Mouse (Mus musculus): ENCODE data around the gene Fam178b. TPM values are rescaled to one million over a fixed set of nuclear protein-coding genes. Genes with fewer than 3 reads are reported as not detected.
A peak's percentile ranks its signal among the peaks of the same experiment; 100 is the strongest.

The Fam178b gene
- total RNA-seq, 2 experiments from 2014 or later, result not detected

- Histone ChIP-seq H3K4me3 (no peak overlapping the region), H3K27ac (no peak overlapping the region)
- no peak for TF ChIP-seq CTCF (conservative IDR thresholded peaks at IDR 0.05)
- no peak for DNase-seq (ENCODE audit: low spot score in 2 of 2)
Measured at GRCm38 (mm10) chr1:36523332-36524013, 159.5 kb downstream of the Fam178b start.

DNA sequence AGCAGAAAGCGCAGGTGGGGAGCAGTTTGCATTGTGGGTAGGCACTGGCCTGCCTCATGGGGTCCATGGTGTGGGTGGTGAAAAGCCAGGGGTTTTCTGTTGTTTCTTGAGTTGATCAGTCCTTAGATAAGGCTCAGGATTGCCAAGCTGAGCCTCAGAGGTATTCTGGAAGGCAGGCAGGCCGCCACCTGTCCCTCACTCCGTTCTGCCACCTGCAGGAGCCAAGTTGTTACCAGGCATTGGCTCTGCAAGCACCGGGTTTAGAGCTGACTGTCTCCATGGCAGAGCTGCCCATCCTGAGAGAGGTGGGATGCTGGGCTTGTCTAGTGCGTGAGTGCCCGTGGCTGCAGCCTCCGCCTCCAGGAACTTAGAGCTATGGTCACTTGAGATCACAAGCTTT is 160.8 kb downstream of the Fam178b start:
- no peak for DNase-seq (ENCODE audit: low spot score in 2 of 2)
- Histone ChIP-seq H3K27ac (no peak overlapping the region), H3K4me3 (no peak overlapping the region)
- no peak for TF ChIP-seq CTCF (conservative IDR thresholded peaks at IDR 0.05)

DNA sequence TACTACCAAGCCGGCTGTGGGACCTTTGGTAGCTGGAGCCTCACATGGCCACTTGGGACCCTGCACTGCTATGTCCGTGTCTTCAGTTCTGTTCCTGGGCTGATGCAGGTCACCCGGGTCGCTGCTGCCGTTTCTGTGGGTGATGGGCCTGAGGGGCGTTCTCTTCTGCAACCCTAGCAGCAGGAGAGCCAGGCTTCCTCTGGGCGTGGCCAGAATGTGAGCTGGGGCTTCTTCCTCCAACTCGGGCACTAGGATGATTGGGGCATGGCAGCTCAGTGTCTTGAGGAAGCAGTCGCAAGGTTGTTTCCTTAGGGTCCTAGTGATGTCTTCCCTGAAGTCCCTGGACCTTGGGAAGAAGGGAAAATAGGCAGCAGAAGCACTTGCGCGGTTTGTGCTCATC is 163.4 kb downstream of the Fam178b start:
- DNase-seq (ENCODE audit: low spot score in 2 of 2), result no peak
- Histone ChIP-seq H3K4me3 (no peak overlapping the region), H3K27ac (no peak overlapping the region)
- no peak for TF ChIP-seq CTCF (conservative IDR thresholded peaks at IDR 0.05)

DNA sequence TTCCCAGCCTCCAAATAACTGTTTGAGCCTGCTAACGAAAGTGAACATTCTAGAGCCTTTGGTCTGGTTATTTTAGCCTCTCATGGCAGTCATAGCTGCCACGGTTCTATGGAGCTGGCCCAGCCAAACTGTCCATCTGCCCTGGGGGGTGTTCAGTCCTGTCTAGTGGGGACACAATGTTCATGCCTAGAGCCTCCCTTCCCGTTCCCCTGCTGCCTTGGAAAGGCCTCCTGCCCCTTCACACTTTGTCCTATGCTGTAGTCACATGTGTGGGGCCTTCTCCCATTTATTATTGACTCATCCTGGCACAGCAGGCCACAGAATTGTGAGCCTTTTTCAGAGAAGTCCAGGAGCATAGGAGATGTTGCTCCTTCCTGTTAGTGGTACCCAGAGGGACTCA is 164.7 kb downstream of the Fam178b start:
- H3K27ac ChIP-seq, result no peak overlapping the region
- DNase-seq (ENCODE audit: low spot score in 2 of 2), result no peak
- TF ChIP-seq CTCF (conservative IDR thresholded peaks at IDR 0.05), result no peak
- H3K4me3 ChIP-seq, result no peak overlapping the region

GRCm38 (mm10) chr1:36513718-36514117 is 169.3 kb downstream of the Fam178b start:
- H3K27ac ChIP-seq, result peak overlapping the region; percentile 79; the same call in 1 of the 2 replicates
- peak; percentile 73 for TF ChIP-seq CTCF (conservative IDR thresholded peaks at IDR 0.05)
- peak overlapping the region; percentile 77 for H3K4me3 ChIP-seq
- DNase-seq (ENCODE audit: low spot score in 2 of 2), result no peak

GRCm38 (mm10) chr1:36513310-36513709 is 169.7 kb downstream of the Fam178b start:
- Histone ChIP-seq H3K4me3 (peak overlapping the region; percentile 77), H3K27ac (peak overlapping the region; percentile 79; the same call in 1 of the 2 replicates)
- peak in 1 of 2 experiments; percentile 38 for DNase-seq (ENCODE audit: low spot score in 2 of 2)
- TF ChIP-seq CTCF (conservative IDR thresholded peaks at IDR 0.05), result no peak

DNA sequence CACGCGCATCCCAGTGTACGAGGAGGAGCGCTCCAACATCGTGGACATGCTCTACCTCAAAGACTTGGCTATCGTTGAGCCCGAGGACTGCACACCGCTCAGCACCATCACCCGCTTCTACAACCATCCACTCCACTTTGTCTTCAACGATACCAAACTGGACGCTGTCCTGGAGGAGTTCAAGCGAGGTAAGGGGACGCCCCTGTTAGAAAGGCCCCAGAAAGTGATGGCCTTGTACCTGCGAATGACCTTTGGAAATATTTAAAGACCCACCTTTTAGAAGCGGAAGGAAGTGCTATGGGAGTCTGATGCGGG is 170.1 kb downstream of the Fam178b start:
- no peak for TF ChIP-seq CTCF (conservative IDR thresholded peaks at IDR 0.05)
- Histone ChIP-seq H3K4me3 (peak overlapping the region; percentile 77), H3K27ac (peak overlapping the region; percentile 79)
- no peak for DNase-seq (ENCODE audit: low spot score in 2 of 2)

Small RNAs within 50 kb of the gene (microRNA-seq; reads per million reads assigned to microRNA genes)
- gene Gm24133, result 0 reads per million in 2 experiments

Other genes starting within 250 kb of the Fam178b start
- gene Lman2l, start 237.9 kb downstream of the Fam178b start, total RNA-seq (2021), result 10 to 100 TPM; 73.2 to 77.2 TPM
- gene Cnnm4, start 211.6 kb downstream of the Fam178b start, total RNA-seq (2021), result 10 to 100 TPM; 16.9 to 17.2 TPM
- 10 to 100 TPM; 33.1 to 38.1 TPM for gene Cnnm3, start 171.3 kb downstream of the Fam178b start, total RNA-seq (2021)
- 10 to 100 TPM in 1 of 2 experiments, 1 to 10 TPM in 1; 6.8 to 10.3 TPM for gene Ankrd23, start 146.3 kb downstream of the Fam178b start, total RNA-seq (2021)
- not detected for gene Gm42417, start 143.8 kb downstream of the Fam178b start, total RNA-seq (2021)
- 10 to 100 TPM; 13.4 to 13.7 TPM for gene Ankrd39, start 135.7 kb downstream of the Fam178b start, total RNA-seq (2021)
- gene Sema4c, start 124.8 kb downstream of the Fam178b start, total RNA-seq (2021), result 10 to 100 TPM; 13.4 to 13.6 TPM
- 100 to 1,000 TPM; 610 to 649 TPM for gene Cox5b, start 8.3 kb upstream of the Fam178b start, total RNA-seq (2021)
- 1 to 10 TPM in 1 of 2 experiments, under 1 TPM in 1; 0.96 to 1.4 TPM for gene 4933424G06Rik, start 27.0 kb upstream of the Fam178b start, total RNA-seq (2021)
- gene Actr1b, start 31.2 kb upstream of the Fam178b start, total RNA-seq (2021), result 100 to 1,000 TPM; 248 to 282 TPM
- 1 to 10 TPM; 3.9 to 5.0 TPM for gene Zap70, start 78.6 kb upstream of the Fam178b start, total RNA-seq (2021)

Measured in layer of hippocampus, adult 2 months (tissue).